Mouse (Mus musculus) B cell, adult 62 days (primary cell): ENCODE data around the gene Klhl41. TPM values are rescaled to one million over a fixed set of nuclear protein-coding genes. Genes with fewer than 3 reads are reported as not detected.

Source experiments
- total RNA-seq: library from RNA; stranded (reverse); gene quantifications from 4 replicates; pipeline ENCODE4 v1.2.4, GENCODE M21; 2023

Gene Klhl41
- 0.23 to 6.4 TPM (median 3.8 TPM) in 4 replicates for total RNA-seq

GRCm38 (mm10) chr2:69669853-69670252, at the start of gene Klhl41:
Klhl41 (plus strand) TSS chr2:69670120.

DNA sequence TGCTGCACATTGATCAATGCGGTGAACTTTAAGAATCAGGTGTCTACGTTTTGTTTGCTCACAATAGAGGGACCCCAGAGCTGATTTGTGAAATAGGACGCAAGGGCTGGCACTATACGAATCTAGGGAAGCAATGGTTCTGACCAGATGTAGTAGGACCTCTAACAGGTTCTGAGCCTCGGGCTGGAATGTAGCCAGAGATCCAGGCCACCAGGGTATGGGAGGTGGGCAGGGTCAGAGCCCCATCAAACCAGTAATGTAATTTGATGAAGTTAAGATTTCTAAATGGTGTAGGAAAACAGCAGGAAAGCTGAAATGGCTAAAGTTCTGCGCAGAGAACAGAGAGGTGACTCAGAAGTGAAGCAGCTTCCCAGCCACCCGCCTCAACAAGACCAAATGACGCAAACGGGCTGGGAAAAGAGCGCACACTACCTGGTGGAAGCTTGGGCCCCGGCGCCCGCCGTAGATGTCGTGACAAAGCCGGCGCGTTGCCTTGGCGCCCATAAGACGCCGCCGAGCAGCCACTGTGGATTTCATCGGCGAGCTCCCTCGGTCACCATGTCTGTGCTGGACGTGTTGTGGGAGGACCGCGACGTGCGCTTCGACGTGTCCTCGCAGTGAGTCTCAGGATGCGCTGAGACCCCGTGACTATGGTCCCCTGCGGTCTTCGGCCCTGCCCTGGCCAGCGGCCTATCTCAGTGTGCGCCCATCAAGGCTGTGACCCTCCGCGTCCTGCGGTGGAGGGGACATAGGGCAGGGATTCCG, 23.0 kb upstream of the Klhl41 start, which contains the start of gene Bbs5:
Gene Bbs5 (plus strand): TSS at position 446 of the 765 bp plus-strand sequence.

DNA sequence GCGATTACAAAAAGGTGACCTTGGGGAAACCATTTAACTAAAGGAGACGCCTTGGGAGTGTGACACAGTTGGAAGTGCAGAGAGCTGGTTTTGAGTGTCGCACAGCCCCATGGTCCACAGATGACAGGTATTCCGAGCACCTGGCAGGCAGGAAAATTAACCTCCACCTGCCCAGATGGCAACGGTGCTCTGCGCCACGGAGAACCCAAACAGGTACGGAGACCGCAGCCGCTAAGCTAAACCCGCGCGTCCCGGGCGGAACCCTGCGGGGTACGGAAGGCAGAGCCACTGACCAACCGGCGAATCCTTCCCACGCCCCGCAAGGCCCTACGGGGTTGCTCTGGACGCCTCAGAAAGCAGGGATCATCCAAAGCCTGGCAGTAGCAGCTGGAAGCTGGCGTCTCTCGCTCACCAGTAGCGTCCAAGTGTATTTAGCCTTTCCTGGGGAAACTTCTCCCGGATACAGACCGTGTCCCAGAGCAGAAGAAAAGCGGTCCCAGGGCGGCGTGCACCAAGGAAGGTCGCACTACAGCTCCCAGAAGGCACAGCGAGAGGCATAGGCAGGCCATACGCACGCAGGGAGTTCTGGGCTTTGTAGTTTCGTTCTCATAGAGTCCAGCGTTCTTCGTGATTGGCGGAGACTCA, 43.2 kb downstream of the Klhl41 start, which contains the start of gene Fastkd1:
Gene Fastkd1 (minus strand): TSS at position 536 of the 645 bp plus-strand sequence.

DNA sequence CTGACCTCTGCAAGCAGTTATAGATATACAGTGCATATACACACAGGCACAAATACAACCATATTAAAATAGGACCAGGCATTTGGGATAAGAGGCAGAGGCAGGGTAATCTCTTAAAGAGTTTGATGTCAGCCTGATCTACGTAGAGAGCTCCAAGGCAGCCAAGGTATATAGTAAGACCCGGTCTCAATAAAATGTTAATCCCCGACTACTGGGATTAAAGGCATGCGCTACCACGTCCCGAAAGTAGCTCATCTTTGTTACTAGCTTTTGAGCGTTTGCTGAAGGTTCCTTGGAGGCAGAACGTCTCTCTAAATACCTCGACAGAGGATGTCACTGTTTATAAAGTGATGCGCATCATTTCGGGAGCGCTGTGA, 52.3 kb downstream of the Klhl41 start, which contains the start of gene Ppig:
Gene Ppig (plus strand): TSS at position 273 of the 377 bp plus-strand sequence.

Other genes starting within 250 kb of the Klhl41 start
- gene Lrp2, start 84.1 kb upstream of the Klhl41 start, total RNA-seq, result not detected in 4 replicates
- 0.55 to 2.5 TPM (median 1.6 TPM) in 4 replicates for gene Bbs5, start 22.9 kb upstream of the Klhl41 start, total RNA-seq
- gene Fastkd1, start 43.4 kb downstream of the Klhl41 start, total RNA-seq, result 16.5 to 31.2 TPM (median 30.0 TPM) in 4 replicates
- gene Ppig, start 52.4 kb downstream of the Klhl41 start, total RNA-seq, result 103 to 143 TPM (median 125 TPM) in 4 replicates
- 2.4 to 3.7 TPM (median 3.1 TPM) in 4 replicates for gene Ccdc173, start 119.5 kb downstream of the Klhl41 start, total RNA-seq
- 37.4 to 44.4 TPM (median 42.3 TPM) in 4 replicates for gene Phospho2, start 119.5 kb downstream of the Klhl41 start, total RNA-seq
- 0.22 to 0.79 TPM (median 0.45 TPM) in 3 of 4 replicates, not detected in the other for gene Klhl23, start 151.8 kb downstream of the Klhl41 start, total RNA-seq
- gene Ssb, start 191.4 kb downstream of the Klhl41 start, total RNA-seq, result 156 to 186 TPM (median 171 TPM) in 4 replicates
- 14.6 to 20.9 TPM (median 19.3 TPM) in 4 replicates for gene Mettl5, start 215.5 kb downstream of the Klhl41 start, total RNA-seq
- 75.9 to 101 TPM (median 88.4 TPM) in 4 replicates for gene Ubr3, start 227.1 kb downstream of the Klhl41 start, total RNA-seq